Mouse (Mus musculus) embryonic fibroblast, embryonic 13.5 days (primary cell): ENCODE data around the gene Gm10318.

Experiments
- CTCF ChIP-seq: IDR thresholded peaks from 2 replicates; pipeline ENCODE4 v1.5.1; 2011; ENCODE audit warnings: mild to moderate bottlenecking, control low read depth, low read length, moderate library complexity, borderline replicate concordance; ENCODE audit not compliant: insufficient read depth
- POLR2A ChIP-seq: IDR thresholded peaks from 2 replicates; pipeline ENCODE4 v1.6.1; 2011; ENCODE audit warnings: low read depth, mild to moderate bottlenecking, control low read depth, low read length, moderate library complexity

DNA sequence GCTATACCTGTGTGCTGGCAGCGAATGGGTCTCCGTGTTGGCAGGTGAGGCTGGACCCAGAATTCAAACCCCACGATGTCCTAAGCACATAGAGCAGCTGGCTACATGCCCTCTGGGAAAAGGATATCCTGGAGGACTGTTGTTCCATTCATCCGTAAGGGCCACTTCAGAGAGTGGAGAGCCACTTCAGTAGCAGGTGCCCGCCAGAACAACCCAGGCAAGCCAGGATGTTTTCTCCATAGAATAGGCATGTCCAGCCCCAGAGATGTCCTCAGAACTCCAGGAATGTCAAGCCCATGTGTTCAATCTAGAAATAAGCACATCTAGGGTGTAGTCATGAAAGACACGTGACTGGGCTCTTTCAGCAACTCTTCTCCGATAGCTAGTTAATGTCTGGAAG lies 17.0 kb downstream of the Gm10318 start:
- TF ChIP-seq POLR2A, result no peak
- no peak for TF ChIP-seq CTCF
